Mouse (Mus musculus) kidney, adult 2 months (tissue): ENCODE data around the gene Card14. TPM values are rescaled to one million over a fixed set of nuclear protein-coding genes. Genes with fewer than 3 reads are reported as not detected.
"Not testable (repeated sequence)": the region's sequence is repeated elsewhere in the genome, so short reads cannot be mapped to it uniquely, and the experiment has no call there.

Source experiments
- DNase-seq: peaks from one replicate; pipeline ENCODE4 v3.0.0; 2021
- H3K27ac ChIP-seq: fragments of 200-500 bp; 2 replicates; pipeline ENCODE4 v1.5.1; 2012; ENCODE audit warnings: low read depth, low read length, control low read depth, inconsistent platforms; ENCODE audit not compliant: insufficient read depth
- H3K27me3 ChIP-seq: fragments of 200-500 bp; replicated peaks from 2 replicates; pipeline ENCODE4 v1.6.1; 2012; ENCODE audit warnings: mild to moderate bottlenecking, moderate library complexity, low read length, inconsistent platforms; ENCODE audit not compliant: control insufficient read depth, insufficient read depth
- H3K36me3 ChIP-seq: fragments of 200-500 bp; 2 replicates; pipeline ENCODE4 v1.6.1; 2012; ENCODE audit warnings: mild to moderate bottlenecking, moderate library complexity, low read length, inconsistent platforms; ENCODE audit not compliant: control insufficient read depth, insufficient read depth
- H3K4me1 ChIP-seq: fragments of 200-500 bp; 2 replicates; pipeline ENCODE4 v1.6.1; 2011; ENCODE audit warnings: low read length; ENCODE audit not compliant: control insufficient read depth, insufficient read depth
- H3K4me3 ChIP-seq: fragments of 200-500 bp; 2 replicates; pipeline ENCODE4 v1.5.1; 2011; ENCODE audit warnings: mild to moderate bottlenecking, low read depth, low read length, control low read depth; ENCODE audit not compliant: insufficient read depth
- CTCF ChIP-seq: fragments of 200-500 bp; conservative IDR thresholded peaks from 2 replicates; pipeline ENCODE4 v1.5.1; 2011; ENCODE audit warnings: low read depth, mild to moderate bottlenecking, control low read depth, low read length, moderate library complexity, mixed read lengths; ENCODE audit not compliant: insufficient read depth, insufficient read length
- POLR2A ChIP-seq: fragments of 200-500 bp; IDR thresholded peaks from one replicate; pipeline ENCODE4 v1.6.1; 2011; ENCODE audit warnings: low read depth, low read length, control low read depth
- WGBS: fragments of 180-500 bp; shearing (Covaris S2); methylation state at CpG from one replicate; pipeline ENCODE4 v1.1.7; 2018; 5-methylcytosine and 5-hydroxymethylcytosine counted together
- polyA plus RNA-seq: library from polyadenylated mRNA; depleted of rRNA; stranded (reverse); fragments of >200 nt; gene quantifications from 2 replicates; pipeline ENCODE4 v1.2.3, GENCODE M21; 2012

Gene Card14
- polyA plus RNA-seq, 1 experiment: 3.7 TPM

GRCm38 (mm10) chr11:119381631-119382337, 74.2 kb downstream of the Card14 start:
- no peak for DNase-seq
- TF ChIP-seq CTCF (no peak), POLR2A (no peak)
- Histone ChIP-seq H3K27me3 (no peaks in the 10 kb centered on the region), H3K36me3 (no peaks in the 10 kb centered on the region), H3K4me1 (no peaks in the 10 kb centered on the region), H3K4me3 (no peak overlapping the region), H3K27ac (no peak overlapping the region)
- WGBS: 85% methylated on average over 9 of the region's 9 CpGs

GRCm38 (mm10) chr11:119382338-119382850, 74.8 kb downstream of the Card14 start:
- 87% methylated on average over 6 of the region's 6 CpGs for WGBS

GRCm38 (mm10) chr11:119384904-119385303, 77.3 kb downstream of the Card14 start:
- Histone ChIP-seq H3K27ac (no peak overlapping the region), H3K27me3 (no peaks in the 10 kb centered on the region), H3K4me1 (no peaks in the 10 kb centered on the region; the same call in 1 of the 2 replicates), H3K4me3 (no peak overlapping the region), H3K36me3 (no peaks in the 10 kb centered on the region)
- TF ChIP-seq POLR2A: no peak
- no peak for TF ChIP-seq CTCF
- 85% methylated on average over 4 of the region's 4 CpGs for WGBS
- DNase-seq: no peak

More at GRCm38 (mm10) chr11:119382338-119382850, 74.8 kb downstream of the Card14 start:
- H3K4me3 ChIP-seq: no peak overlapping the region
- H3K4me1 ChIP-seq: no peaks in the 10 kb centered on the region
- DNase-seq: no peak
- H3K27ac ChIP-seq: no peak overlapping the region
- no peaks in the 10 kb centered on the region for H3K36me3 ChIP-seq
- no peak for TF ChIP-seq CTCF
- TF ChIP-seq POLR2A: no peak
- no peaks in the 10 kb centered on the region for H3K27me3 ChIP-seq

- Histone ChIP-seq H3K27ac (no peak overlapping the region), H3K27me3 (no peaks in the 10 kb centered on the region), H3K4me1 (no peaks in the 10 kb centered on the region; the same call in 1 of the 2 replicates), H3K4me3 (no peak overlapping the region), H3K36me3 (no peaks in the 10 kb centered on the region)
- DNase-seq: no peak
- TF ChIP-seq POLR2A (no peak), CTCF (no peak)
- WGBS: 91% methylated on average over 5 of the region's 5 CpGs
These were observed 78.7 kb downstream of the Card14 start for GRCm38 (mm10) chr11:119386306-119386705.

GRCm38 (mm10) chr11:119387273-119387672, 79.7 kb downstream of the Card14 start:
- H3K36me3 ChIP-seq, H3K4me1 ChIP-seq, H3K27ac ChIP-seq, DNase-seq, H3K27me3 ChIP-seq, H3K4me3 ChIP-seq: not testable (repeated sequence)
- 46% methylated on average over 3 of the region's 3 CpGs for whole genome bisulfite sequencing

GRCm38 (mm10) chr11:119389851-119390270, 82.3 kb downstream of the Card14 start:
- under 1% methylated on average over 33 of the region's 35 CpGs for WGBS
- Histone ChIP-seq H3K27me3 (no peaks in the 10 kb centered on the region), H3K4me3 (peak overlapping the region; percentile 87), H3K27ac (peak overlapping the region; percentile 94), H3K36me3 (no peaks in the 10 kb centered on the region), H3K4me1 (peaks cover 12% of the 10 kb centered on the region)
- peak; percentile 88 for DNase-seq
- TF ChIP-seq POLR2A (peak; percentile 10), CTCF (peak; percentile 36; the same call in 1 of the 2 replicates)

- TF ChIP-seq CTCF: no peak
- TF ChIP-seq POLR2A: no peak
- Histone ChIP-seq H3K27ac (peak overlapping the region; percentile 94), H3K4me1 (peaks cover 12% of the 10 kb centered on the region), H3K4me3 (peak overlapping the region; percentile 87), H3K36me3 (no peaks in the 10 kb centered on the region), H3K27me3 (no peaks in the 10 kb centered on the region)
- peak; percentile 86 for DNase-seq
- 2% methylated on average over 53 of the region's 53 CpGs for WGBS
These were observed 83.0 kb downstream of the Card14 start for GRCm38 (mm10) chr11:119390271-119391231.
